Mouse (Mus musculus) erythroblast, embryonic 14.5 days (primary cell): ENCODE results near the gene Tbx5.

Source experiments
- GATA1 ChIP-seq: IDR thresholded peaks from 2 replicates; pipeline ENCODE4 v1.6.1; 2012; ENCODE audit warnings: low read length, inconsistent platforms, mixed read lengths
- TAL1 ChIP-seq: IDR thresholded peaks from 3 replicates; pipeline ENCODE4 v1.6.1; 2012; ENCODE audit warnings: low read length, inconsistent platforms, mixed read lengths

GRCm38 (mm10) chr5:119841634-119842420 lies 9.4 kb downstream of the Tbx5 start:
- TF ChIP-seq GATA1 = no peak
- no peak for TF ChIP-seq TAL1
